Mouse (Mus musculus) bone marrow macrophage, adult 2 months (primary cell): Measurements from ENCODE around the gene Sds.

Experiments used
- CTCF ChIP-seq: IDR thresholded peaks from 2 replicates; pipeline ENCODE4 v1.5.1; 2012; ENCODE audit warnings: low read depth, mild to moderate bottlenecking, low read length, moderate library complexity
- POLR2A ChIP-seq: IDR thresholded peaks from 2 replicates; pipeline ENCODE4 v1.6.1; 2012; ENCODE audit warnings: mild to moderate bottlenecking, low read depth, low read length, borderline replicate concordance

DNA sequence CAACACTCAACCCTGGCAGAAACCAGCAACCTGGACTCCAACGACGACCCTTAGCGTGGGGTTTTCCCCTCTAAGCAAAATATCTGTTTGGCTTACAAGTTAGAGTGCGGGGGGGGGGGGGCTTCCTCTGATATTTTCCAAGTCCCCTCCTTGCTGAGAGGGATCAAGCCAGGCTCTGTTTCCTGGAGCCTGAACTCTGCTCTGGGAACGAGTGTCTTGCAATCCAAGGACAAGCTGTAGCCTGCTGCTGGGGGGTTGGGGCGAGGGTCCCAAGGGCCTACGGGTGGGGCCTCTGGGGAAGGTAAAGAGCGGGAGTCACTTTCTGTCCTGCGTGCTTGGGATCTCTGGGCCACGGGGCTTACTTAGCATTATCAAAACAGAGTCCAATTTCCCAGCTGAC is 49.8 kb upstream of the Sds start:
- TF ChIP-seq POLR2A (no peak), CTCF (no peak)
